Mouse (Mus musculus) embryonic facial prominence, embryonic 11.5 days (tissue): ENCODE measurements around the gene Gps2. TPM values are rescaled to one million over a fixed set of nuclear protein-coding genes. Genes with fewer than 3 reads are reported as not detected.
A peak's percentile ranks its signal among the peaks of the same experiment; 100 is the strongest.
"Not testable (repeated sequence)": the region's sequence is repeated elsewhere in the genome, so short reads cannot be mapped to it uniquely, and the experiment has no call there.

ENCODE experiments used
- ATAC-seq: fragments of 200-750 bp; cut with Nextera tagmentation; replicated peaks from 2 replicates; pipeline ENCODE4 v1.8.0; 2017; ENCODE audit warnings: low read depth; ENCODE audit not compliant: insufficient number of reproducible peaks, low FRiP score, low TSS enrichment
- DNase-seq: peaks from one replicate; pipeline ENCODE4 v3.0.0-alpha.2; 2015; ENCODE audit warnings: low spot score
- H3K27ac ChIP-seq: fragments of 300-500 bp; sonication (generic); replicated peaks from 2 replicates; pipeline ENCODE4 v1.5.1; 2014; ENCODE audit warnings: mild to moderate bottlenecking, low read depth, low read length, control low read depth
- H3K27me3 ChIP-seq: fragments of 300-500 bp; sonication (generic); 2 replicates; pipeline ENCODE4 v1.6.1; 2014; ENCODE audit warnings: mild to moderate bottlenecking, low read length, moderate library complexity, mixed read lengths; ENCODE audit not compliant: control insufficient read depth, insufficient read depth
- H3K36me3 ChIP-seq: fragments of 300-500 bp; sonication (generic); replicated peaks from 2 replicates; pipeline ENCODE4 v1.6.1; 2014; ENCODE audit warnings: low read depth, mild to moderate bottlenecking, low read length, moderate library complexity, mixed read lengths; ENCODE audit not compliant: control insufficient read depth, insufficient read depth
- H3K4me1 ChIP-seq: fragments of 300-500 bp; sonication (generic); 2 replicates; pipeline ENCODE4 v1.6.1; 2014; ENCODE audit warnings: low read length, mixed read lengths; ENCODE audit not compliant: control insufficient read depth, insufficient read depth
- H3K4me2 ChIP-seq: fragments of 300-500 bp; sonication (generic); 2 replicates; pipeline ENCODE4 v1.6.1; 2014; ENCODE audit warnings: low read depth, mild to moderate bottlenecking, control low read depth, low read length, moderate library complexity
- H3K4me3 ChIP-seq: fragments of 300-500 bp; sonication (generic); 2 replicates; pipeline ENCODE4 v1.5.1; 2014; ENCODE audit warnings: low read depth, low read length, control low read depth
- H3K9ac ChIP-seq: fragments of 300-500 bp; sonication (generic); replicated peaks from 2 replicates; pipeline ENCODE4 v1.6.1; 2014; ENCODE audit warnings: mild to moderate bottlenecking, control low read depth, low read length
- H3K9me3 ChIP-seq: fragments of 300-500 bp; sonication (generic); replicated peaks from 2 replicates; pipeline ENCODE4 v1.6.1; 2016; ENCODE audit warnings: mild to moderate bottlenecking, low read length, inconsistent platforms, mixed read lengths; ENCODE audit not compliant: control insufficient read depth
- WGBS: fragments of 180-500 bp; shearing (Covaris S2); extraction: QIAGEN DNeasy Blood & Tissue Kit; methylation state at CpG from one replicate; pipeline ENCODE4 v1.1.7; 2014; 5-methylcytosine and 5-hydroxymethylcytosine counted together
- microRNA-seq: library from miRNA; unstranded; fragments of <30 nt; microRNA quantifications from one replicate; pipeline ENCODE4, GENCODE M21; 2016; ENCODE audit warnings: borderline number of aligned reads
- polyA plus RNA-seq: library from polyadenylated mRNA; unstranded; fragments of >200 nt; fragmentation: Nextera tagmentation; extraction: Ambion mirVana; gene quantifications from 2 replicates; pipeline ENCODE4 v1.2.1, GENCODE M21; 2014

Gps2 gene
- polyA plus RNA-seq, 1 experiment from 2014 or later, result 76.2 TPM

DNA sequence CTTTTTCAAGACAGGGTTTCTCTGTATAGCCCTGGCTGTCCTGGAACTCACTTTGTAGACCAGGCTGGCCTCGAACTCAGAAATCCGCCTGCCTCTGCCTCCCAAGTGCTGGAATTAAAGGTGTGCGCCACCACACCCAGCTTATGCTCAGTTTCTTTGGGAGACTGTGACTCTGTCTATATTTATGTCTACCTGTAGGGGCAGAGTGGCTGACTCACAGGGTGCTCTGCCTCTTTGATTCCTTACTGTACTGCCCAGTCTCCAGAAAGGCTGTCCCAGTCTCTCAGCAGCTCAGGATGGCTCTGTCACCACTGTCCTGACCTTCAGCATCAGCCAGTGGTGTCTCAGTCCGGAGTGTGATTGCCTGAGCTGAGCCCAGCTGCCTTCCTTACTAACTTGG is 41.9 kb downstream of the Gps2 start:
- H3K9me3 ChIP-seq, H3K36me3 ChIP-seq, ATAC-seq, H3K4me1 ChIP-seq, H3K27ac ChIP-seq, H3K4me2 ChIP-seq, H3K9ac ChIP-seq, H3K4me3 ChIP-seq, H3K27me3 ChIP-seq, DNase-seq: not testable (repeated sequence)
- WGBS, result 73% methylated on average over 4 of the region's 4 CpGs

DNA sequence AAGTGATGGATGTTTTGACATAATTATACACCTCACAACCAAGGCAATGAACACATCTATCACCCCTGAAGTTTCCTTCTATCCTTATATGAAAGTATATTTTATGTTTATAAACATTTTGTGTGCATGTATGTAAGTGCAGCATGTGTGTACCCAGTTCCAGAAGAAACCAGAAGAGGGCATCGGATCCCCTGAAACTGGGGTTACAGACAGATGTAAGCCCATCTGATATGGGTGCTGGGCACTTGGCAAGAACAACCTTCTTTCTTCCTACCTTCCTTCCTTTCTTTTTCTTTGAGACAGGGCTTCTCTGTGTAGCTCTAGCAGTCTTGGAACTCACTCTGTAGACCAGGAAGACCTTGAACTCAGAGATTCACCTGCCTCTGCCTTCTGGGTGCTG is 42.5 kb downstream of the Gps2 start:
- Histone ChIP-seq H3K9ac (no peak overlapping the region), H3K9me3 (no peaks in the 10 kb centered on the region), H3K27me3 (no peaks in the 10 kb centered on the region), H3K4me2 (no peak overlapping the region), H3K27ac (no peak overlapping the region), H3K4me1 (no peaks in the 10 kb centered on the region), H3K36me3 (no peaks in the 10 kb centered on the region), H3K4me3 (no peak overlapping the region)
- WGBS, result 79% methylated on average over 1 of the region's 1 CpGs
- ATAC-seq (no peak), DNase-seq (no peak)

- no peak overlapping the region for H3K9ac ChIP-seq
- peaks cover 26% of the 10 kb centered on the region for H3K27me3 ChIP-seq
- no peak for ATAC-seq
- H3K4me2 ChIP-seq, result no peak overlapping the region
- H3K27ac ChIP-seq, result no peak overlapping the region
- no peaks in the 10 kb centered on the region for H3K9me3 ChIP-seq
- no peak overlapping the region for H3K4me3 ChIP-seq
- H3K36me3 ChIP-seq, result no peaks in the 10 kb centered on the region
- WGBS, result 25% methylated on average over 5 of the region's 5 CpGs
- no peak for DNase-seq
- H3K4me1 ChIP-seq, result no peaks in the 10 kb centered on the region
Measured at GRCm38 (mm10) chr11:69960616-69961015, 46.9 kb downstream of the Gps2 start.

GRCm38 (mm10) chr11:69961841-69962240 is 48.2 kb downstream of the Gps2 start:
- Histone ChIP-seq H3K36me3 (no peaks in the 10 kb centered on the region), H3K27ac (no peak overlapping the region), H3K4me2 (no peak overlapping the region), H3K9me3 (no peaks in the 10 kb centered on the region), H3K9ac (no peak overlapping the region), H3K4me1 (peaks cover 3% of the 10 kb centered on the region; the same call in 1 of the 2 replicates), H3K4me3 (no peak overlapping the region), H3K27me3 (peaks cover 37% of the 10 kb centered on the region)
- ATAC-seq (no peak), DNase-seq (no peak)
- WGBS, result 53% methylated on average over 5 of the region's 5 CpGs

GRCm38 (mm10) chr11:69964650-69965270 is 51.1 kb downstream of the Gps2 start, which contains the start of gene Cldn7:
Gene Cldn7 (plus strand): TSS chr11:69964779.
- Histone ChIP-seq H3K9me3 (no peaks in the 10 kb centered on the region), H3K4me2 (peak within 1 kb of the TSS; percentile 25), H3K9ac (no peak within 1 kb of the TSS), H3K27me3 (peaks cover 43% of the 10 kb centered on the region), H3K4me1 (peaks cover 3% of the 10 kb centered on the region; the same call in 1 of the 2 replicates), H3K36me3 (no peaks in the 10 kb centered on the region; the same call in 1 of the 2 replicates), H3K4me3 (peak within 1 kb of the TSS; percentile 34), H3K27ac (no peak within 1 kb of the TSS)
- ATAC-seq (no peak), DNase-seq (no peak)
- 9% methylated on average over 24 of the region's 24 CpGs for WGBS

DNA sequence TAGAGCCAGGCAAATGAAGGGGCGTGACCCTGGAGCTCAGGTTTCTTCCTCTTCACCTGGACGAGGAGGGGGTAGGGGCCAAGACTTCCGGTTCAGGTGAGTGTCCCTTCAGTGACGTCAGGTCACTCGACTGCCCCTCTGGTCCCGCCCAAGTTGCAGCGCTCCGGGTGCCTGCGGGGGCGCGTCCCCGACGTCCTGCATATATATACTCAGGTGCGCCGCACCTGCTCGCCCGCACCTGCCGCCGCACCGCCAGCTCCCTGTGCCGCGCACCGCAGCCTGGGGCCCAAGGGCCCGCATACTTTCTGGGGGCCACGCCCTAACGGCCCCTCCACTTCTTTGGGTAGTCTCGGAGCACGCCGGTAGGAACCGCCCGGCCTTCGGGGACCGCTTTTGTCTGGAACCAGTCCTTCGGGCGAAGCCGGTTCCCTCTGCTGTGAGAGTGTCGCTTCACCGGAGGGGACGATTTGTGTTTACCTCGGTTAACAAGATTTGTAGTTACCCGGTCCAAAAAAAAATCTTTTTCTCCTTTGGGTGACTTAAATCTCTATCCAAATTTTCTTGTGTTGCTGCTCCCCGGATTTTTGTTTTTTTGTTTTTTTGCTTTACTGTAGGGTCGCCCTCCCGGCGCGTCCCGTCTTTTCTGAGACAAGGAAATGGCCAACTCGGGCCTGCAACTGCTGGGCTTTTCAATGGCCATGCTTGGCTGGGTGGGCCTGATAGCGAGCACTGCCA is 51.8 kb downstream of the Gps2 start:
- Histone ChIP-seq H3K4me1 (peaks cover 3% of the 10 kb centered on the region; the same call in 1 of the 2 replicates), H3K27me3 (peaks cover 43% of the 10 kb centered on the region), H3K4me2 (peak overlapping the region; percentile 25), H3K9me3 (no peaks in the 10 kb centered on the region), H3K27ac (no peak overlapping the region), H3K36me3 (no peaks in the 10 kb centered on the region; the same call in 1 of the 2 replicates), H3K4me3 (peak overlapping the region; percentile 34), H3K9ac (no peak overlapping the region)
- peak; percentile 51; the same call in 1 of the 2 replicates for ATAC-seq
- 3% methylated on average over 49 of the region's 49 CpGs for WGBS
- peak; percentile 55 for DNase-seq

Small RNA genes within 50 kb of the gene (microRNA-seq; reads per million reads assigned to microRNA genes)
- gene Mir6924, result not detected

Other genes with a start within 250 kb of the Gps2 start
- 5.5 and 7.6 TPM in 2 replicates for gene Cd68, start 247.7 kb upstream of the Gps2 start, polyA plus RNA-seq
- 959 and 1,000 TPM in 2 replicates for gene Eif4a1, start 241.5 kb upstream of the Gps2 start, polyA plus RNA-seq
- 106 and 108 TPM in 2 replicates for gene Senp3, start 231.8 kb upstream of the Gps2 start, polyA plus RNA-seq
- gene Tnfsf13, start 228.1 kb upstream of the Gps2 start, polyA plus RNA-seq, result 0.24 and 0.42 TPM in 2 replicates
- 3.6 and 4.3 TPM in 2 replicates for gene Tnfsf12, start 218.0 kb upstream of the Gps2 start, polyA plus RNA-seq
- gene Tnfsfm13, start 217.8 kb upstream of the Gps2 start, polyA plus RNA-seq, result 1.2 and 1.5 TPM in 2 replicates
- 51.4 and 56.5 TPM in 2 replicates for gene Polr2a, start 155.3 kb upstream of the Gps2 start, polyA plus RNA-seq
- 0.18 TPM in 1 of 2 replicates, not detected in the other for gene Slc35g3, start 151.9 kb upstream of the Gps2 start, polyA plus RNA-seq
- 1.1 and 1.2 TPM in 2 replicates for gene Zbtb4, start 148.0 kb upstream of the Gps2 start, polyA plus RNA-seq
- gene Chrnb1, start 117.9 kb upstream of the Gps2 start, polyA plus RNA-seq, result 3.0 and 3.6 TPM in 2 replicates
- 0.92 and 0.97 TPM in 2 replicates for gene Fgf11, start 112.0 kb upstream of the Gps2 start, polyA plus RNA-seq
- gene Tmem102, start 108.3 kb upstream of the Gps2 start, polyA plus RNA-seq, result 2.1 and 2.8 TPM in 2 replicates
- gene Gm39566, start 98.6 kb upstream of the Gps2 start, polyA plus RNA-seq, result not detected in 2 replicates
- not detected in 2 replicates for gene Spem2, start 95.4 kb upstream of the Gps2 start, polyA plus RNA-seq
- 0.27 TPM in 1 of 2 replicates, not detected in the other for gene Spem1, start 91.7 kb upstream of the Gps2 start, polyA plus RNA-seq
- gene Nlgn2, start 76.1 kb upstream of the Gps2 start, polyA plus RNA-seq, result 8.2 and 9.1 TPM in 2 replicates
- 294 and 335 TPM in 2 replicates for gene Tmem256, start 75.4 kb upstream of the Gps2 start, polyA plus RNA-seq
- gene Plscr3, start 67.5 kb upstream of the Gps2 start, polyA plus RNA-seq, result 90.0 and 102 TPM in 2 replicates
- gene Tnk1, start 55.2 kb upstream of the Gps2 start, polyA plus RNA-seq, result 1.1 and 1.9 TPM in 2 replicates
- not detected in 2 replicates for gene Tmem95, start 35.9 kb upstream of the Gps2 start, polyA plus RNA-seq
- gene Kctd11, start 32.5 kb upstream of the Gps2 start, polyA plus RNA-seq, result 3.2 and 3.5 TPM in 2 replicates
- 0.56 and 0.60 TPM in 2 replicates for gene Acap1, start 18.3 kb upstream of the Gps2 start, polyA plus RNA-seq
- 17.6 and 20.7 TPM in 2 replicates for gene 2810408A11Rik, start 12.9 kb upstream of the Gps2 start, polyA plus RNA-seq
- 11.5 and 13.8 TPM in 2 replicates for gene Neurl4, start 12.8 kb upstream of the Gps2 start, polyA plus RNA-seq
- 2,030 and 2,067 TPM in 2 replicates for gene Eif5a, start 8.1 kb downstream of the Gps2 start, polyA plus RNA-seq
- 5.5 and 6.6 TPM in 2 replicates for gene Ybx2, start 21.9 kb downstream of the Gps2 start, polyA plus RNA-seq
- gene Slc2a4, start 34.3 kb downstream of the Gps2 start, polyA plus RNA-seq, result 20.2 and 20.5 TPM in 2 replicates
- gene Cldn7, start 50.9 kb downstream of the Gps2 start, polyA plus RNA-seq, result 17.1 and 22.0 TPM in 2 replicates
- gene Ctdnep1, start 67.3 kb downstream of the Gps2 start, polyA plus RNA-seq, result 26.2 and 26.5 TPM in 2 replicates
- 156 and 157 TPM in 2 replicates for gene Elp5, start 68.6 kb downstream of the Gps2 start, polyA plus RNA-seq
- 474 and 509 TPM in 2 replicates for gene Gabarap, start 77.3 kb downstream of the Gps2 start, polyA plus RNA-seq
- gene Phf23, start 81.9 kb downstream of the Gps2 start, polyA plus RNA-seq, result 57.7 and 58.0 TPM in 2 replicates
- 34.9 and 35.7 TPM in 2 replicates for gene Dvl2, start 86.7 kb downstream of the Gps2 start, polyA plus RNA-seq
- gene Acadvl, start 101.5 kb downstream of the Gps2 start, polyA plus RNA-seq, result 54.2 and 57.6 TPM in 2 replicates
- 7.6 and 11.2 TPM in 2 replicates for gene Dlg4, start 103.1 kb downstream of the Gps2 start, polyA plus RNA-seq
- 0.46 and 0.95 TPM in 2 replicates for gene Asgr1, start 140.2 kb downstream of the Gps2 start, polyA plus RNA-seq
- gene Asgr2, start 178.8 kb downstream of the Gps2 start, polyA plus RNA-seq, result not detected in 2 replicates
- 0.39 TPM in 1 of 2 replicates, not detected in the other for gene Mgl2, start 216.4 kb downstream of the Gps2 start, polyA plus RNA-seq
- 0.72 and 1.3 TPM in 2 replicates for gene Clec10a, start 242.3 kb downstream of the Gps2 start, polyA plus RNA-seq